Mouse (Mus musculus): ENCODE measurements around the gene Dnah17. TPM values are rescaled to one million over a fixed set of nuclear protein-coding genes. Genes with fewer than 3 reads are reported as not detected.

Gene Dnah17
- 0.04 TPM in 2 replicates for polyA plus RNA-seq (2015; fragmentation: Nextera tagmentation; extraction: Ambion mirVana)

DNA sequence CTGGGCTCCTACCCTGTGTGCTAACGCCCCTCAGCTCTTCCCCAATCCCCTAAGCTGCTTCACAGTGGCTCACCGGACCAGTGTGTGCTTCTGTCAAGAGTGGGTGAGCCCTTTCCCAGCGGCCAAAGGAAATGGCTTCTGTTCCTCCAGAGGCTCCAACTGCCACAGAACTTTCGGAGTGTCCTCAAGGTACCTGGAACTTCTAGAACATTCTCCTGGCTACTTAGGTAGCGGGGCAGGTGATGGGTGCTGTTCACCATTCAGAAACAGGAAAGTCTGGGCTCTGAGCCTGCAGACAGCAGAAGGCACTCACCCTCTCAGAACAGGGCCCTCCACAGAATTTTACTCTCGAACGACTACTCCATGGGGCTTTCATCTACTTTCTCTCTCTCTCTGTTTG lies at the start of gene Dnah17:
Gene Dnah17, minus strand, starts transcription at position 101 of the 400 bp plus-strand sequence.

GRCm38 (mm10) chr11:117986126-117987031 lies 144.1 kb downstream of the Dnah17 start, which contains the start of gene Pgs1:
TSS of gene Pgs1 (plus strand) at chr11:117986292.

Small RNA genes within 50 kb of the gene (microRNA-seq; reads per million reads assigned to microRNA genes)
- not detected for gene Mir6933

Other genes starting within 250 kb of the Dnah17 start
- gene Socs3, start 160.6 kb downstream of the Dnah17 start, polyA plus RNA-seq (2015; fragmentation: Nextera tagmentation; extraction: Ambion mirVana) = 19.0 and 19.5 TPM in 2 replicates
- gene Pgs1, start 144.3 kb downstream of the Dnah17 start, polyA plus RNA-seq (2015; fragmentation: Nextera tagmentation; extraction: Ambion mirVana) = 22.7 and 23.4 TPM in 2 replicates
- gene Cyth1, start 118.0 kb upstream of the Dnah17 start, polyA plus RNA-seq (2015; fragmentation: Nextera tagmentation; extraction: Ambion mirVana) = 10.2 and 10.7 TPM in 2 replicates
- 8.8 and 10.0 TPM in 2 replicates for gene Usp36, start 159.6 kb upstream of the Dnah17 start, polyA plus RNA-seq (2015; fragmentation: Nextera tagmentation; extraction: Ambion mirVana)
- gene Cep295nl, start 211.9 kb upstream of the Dnah17 start, polyA plus RNA-seq (2015; fragmentation: Nextera tagmentation; extraction: Ambion mirVana) = 1.1 and 1.3 TPM in 2 replicates
- 181 and 206 TPM in 2 replicates for gene Timp2, start 225.1 kb upstream of the Dnah17 start, polyA plus RNA-seq (2015; fragmentation: Nextera tagmentation; extraction: Ambion mirVana)